Mouse (Mus musculus): Measurements from ENCODE around the gene Olfr704. TPM values are rescaled to one million over a fixed set of nuclear protein-coding genes. Genes with fewer than 3 reads are reported as not detected.
"Not testable (repeated sequence)": the region's sequence is repeated elsewhere in the genome, so short reads cannot be mapped to it uniquely, and the experiment has no call there.

The Olfr704 gene
- polyA plus RNA-seq, 2 experiments, result not detected

DNA sequence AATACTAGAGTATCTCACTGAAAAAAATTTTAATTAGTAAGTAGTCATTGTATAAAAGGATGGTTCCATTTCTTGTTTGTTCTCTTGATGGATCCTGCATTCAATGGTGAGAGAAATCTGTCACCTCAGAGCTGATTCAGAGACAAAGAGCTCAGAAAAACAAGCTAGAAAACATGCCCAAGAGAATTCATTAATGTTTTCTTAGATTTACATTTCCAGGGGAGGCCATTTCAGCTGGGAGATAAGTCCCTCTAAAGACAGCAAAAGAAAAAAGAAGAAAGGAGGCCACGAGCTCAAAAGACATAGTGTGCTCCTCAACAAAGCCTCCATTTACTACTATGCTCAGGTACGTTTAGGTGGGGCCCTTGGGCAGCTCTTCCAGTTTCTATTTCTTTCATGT lies 19.9 kb upstream of the Olfr704 start, which contains the start of gene Olfr703:
Gene Olfr703 (plus strand): TSS at position 301 of the 400 bp plus-strand sequence.
- Histone ChIP-seq H3K36me3 (replicated peaks; ENCODE audit: control insufficient read depth, insufficient read depth, low read depth) (no peaks in the 10 kb centered on the region), H3K9me3 (ENCODE audit: control insufficient read depth, low read length) (no peaks in the 10 kb centered on the region), H3K27ac (no peak within 1 kb of the TSS), H3K9ac (replicated peaks) (no peak within 1 kb of the TSS), H3K4me3 (ENCODE audit: insufficient read depth in 1 of 2, low read depth in 2 of 2, low read length in 2 of 2) (no peak within 1 kb of the TSS), H3K27me3 (ENCODE audit: control insufficient read depth, insufficient read depth, low read length) (no peaks in the 10 kb centered on the region), H3K4me1 (replicated peaks; ENCODE audit: control insufficient read depth in 2 of 2, insufficient read depth in 2 of 2, low read length in 1 of 2) (no peaks in the 10 kb centered on the region), H3K4me2 (ENCODE audit: low read depth) (no peak within 1 kb of the TSS)
- 44% methylated on average over 2 of the region's 2 CpGs for WGBS (ENCODE audit: insufficient replicate concordance)
- no peak for ATAC-seq (ENCODE audit: insufficient read depth)
- DNase-seq (ENCODE audit: low read depth in 3 of 3, low spot score in 3 of 3), result no peak
- TF ChIP-seq CTCF (IDR thresholded peaks at IDR 0.05; ENCODE audit: low read depth) (no peak), EP300 (IDR thresholded peaks at IDR 0.05; ENCODE audit: low read depth) (no peak)

DNA sequence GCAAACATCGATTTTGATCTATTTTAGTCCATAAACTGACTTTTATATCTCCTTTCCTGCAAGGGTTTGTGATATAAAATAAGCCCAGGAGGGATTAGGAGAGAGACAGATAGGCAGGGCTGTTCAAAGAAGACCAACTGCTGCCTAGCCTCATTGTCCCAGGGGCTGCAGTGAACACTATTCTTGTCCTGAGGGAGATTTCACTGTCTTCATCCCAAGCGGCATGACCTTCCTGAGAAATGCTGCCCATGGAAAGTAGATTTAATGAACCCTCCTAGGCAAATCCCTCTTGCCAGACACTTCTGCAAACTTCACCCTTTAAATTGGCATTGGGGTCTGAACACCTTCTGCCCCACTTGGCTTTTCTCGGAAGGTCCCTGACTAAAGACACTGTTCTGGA lies 13.8 kb downstream of the Olfr704 start, which contains the start of gene Olfr705:
Gene Olfr705 (minus strand): TSS at position 101 of the 400 bp plus-strand sequence.
- Histone ChIP-seq H3K27ac (no peak within 1 kb of the TSS), H3K9me3 (ENCODE audit: control insufficient read depth, low read length) (no peaks in the 10 kb centered on the region), H3K9ac (replicated peaks) (no peak within 1 kb of the TSS), H3K4me3 (ENCODE audit: insufficient read depth in 1 of 2, low read depth in 2 of 2, low read length in 2 of 2) (no peak within 1 kb of the TSS), H3K4me2 (ENCODE audit: low read depth) (no peak within 1 kb of the TSS), H3K36me3 (replicated peaks; ENCODE audit: control insufficient read depth, insufficient read depth, low read depth) (no peaks in the 10 kb centered on the region), H3K4me1 (replicated peaks; ENCODE audit: control insufficient read depth in 2 of 2, insufficient read depth in 2 of 2, low read length in 1 of 2) (no peaks in the 10 kb centered on the region), H3K27me3 (ENCODE audit: control insufficient read depth, insufficient read depth, low read length) (no peaks in the 10 kb centered on the region)
- TF ChIP-seq EP300 (IDR thresholded peaks at IDR 0.05; ENCODE audit: low read depth) (no peak), CTCF (IDR thresholded peaks at IDR 0.05; ENCODE audit: low read depth) (no peak)
- DNase-seq (ENCODE audit: low read depth in 3 of 3, low spot score in 3 of 3) (no peak), ATAC-seq (ENCODE audit: insufficient read depth) (no peak)
- 57% methylated on average over 3 of the region's 3 CpGs for WGBS (ENCODE audit: insufficient replicate concordance)

DNA sequence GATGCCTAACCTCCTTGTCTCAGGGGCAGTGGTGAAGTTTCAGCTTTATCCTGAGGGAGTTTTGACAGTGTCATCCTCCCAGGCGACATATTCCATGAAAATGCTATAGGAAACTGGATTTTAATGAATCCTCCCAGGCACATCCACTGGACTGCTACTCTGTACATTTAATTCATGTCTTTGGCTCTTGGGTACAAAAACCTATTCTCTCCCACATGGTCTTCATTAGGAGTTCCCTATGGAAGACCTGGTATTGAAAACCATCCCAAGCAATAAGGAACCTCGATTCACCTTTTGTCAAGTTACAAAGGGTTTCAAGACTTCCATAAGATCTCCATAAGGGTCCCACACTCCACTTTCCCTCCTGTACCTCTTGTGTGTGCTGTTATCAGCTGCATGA lies 25.1 kb downstream of the Olfr704 start, which contains the start of gene Olfr706:
Gene Olfr706 (minus strand): TSS at position 101 of the 400 bp plus-strand sequence.
- Histone ChIP-seq H3K4me2 (ENCODE audit: low read depth) (no peak within 1 kb of the TSS), H3K9ac (replicated peaks) (no peak within 1 kb of the TSS), H3K9me3 (ENCODE audit: control insufficient read depth, low read length) (no peaks in the 10 kb centered on the region), H3K27ac (no peak within 1 kb of the TSS), H3K27me3 (ENCODE audit: control insufficient read depth, insufficient read depth, low read length) (no peaks in the 10 kb centered on the region), H3K4me1 (replicated peaks; ENCODE audit: control insufficient read depth in 2 of 2, insufficient read depth in 2 of 2, low read length in 1 of 2) (no peaks in the 10 kb centered on the region), H3K36me3 (replicated peaks; ENCODE audit: control insufficient read depth, insufficient read depth, low read depth) (no peaks in the 10 kb centered on the region), H3K4me3 (ENCODE audit: insufficient read depth in 1 of 2, low read depth in 2 of 2, low read length in 2 of 2) (no peak within 1 kb of the TSS)
- DNase-seq (ENCODE audit: low read depth in 3 of 3, low spot score in 3 of 3), result no peak
- 64% methylated on average over 2 of the region's 2 CpGs for WGBS (ENCODE audit: insufficient replicate concordance)
- TF ChIP-seq CTCF (IDR thresholded peaks at IDR 0.05; ENCODE audit: low read depth), result no peak
- TF ChIP-seq EP300 (IDR thresholded peaks at IDR 0.05; ENCODE audit: low read depth), result no peak
- no peak for ATAC-seq (ENCODE audit: insufficient read depth)

DNA sequence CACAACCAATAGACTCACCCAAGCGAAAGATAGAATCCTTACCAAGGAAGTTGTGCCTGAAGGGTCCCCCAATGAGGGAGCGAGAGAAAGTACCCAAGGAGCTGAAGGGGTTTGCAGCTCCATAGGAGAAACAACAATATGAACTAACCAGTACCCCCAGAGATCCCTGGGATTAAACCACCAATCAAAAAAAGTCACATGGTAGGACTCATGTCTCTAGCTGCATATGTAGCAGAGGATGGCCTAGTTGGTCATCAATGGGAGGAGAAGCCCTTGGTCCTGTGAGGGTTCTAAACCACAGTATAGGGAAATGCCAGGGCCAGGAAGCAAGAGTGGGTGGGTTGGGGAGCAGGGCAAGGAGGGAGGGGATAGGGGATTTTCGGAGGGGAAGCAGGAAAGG lies 38.2 kb downstream of the Olfr704 start, which contains the start of gene Olfr707:
Gene Olfr707 (minus strand): TSS at position 101 of the 400 bp plus-strand sequence.
- not testable (repeated sequence) for DNase-seq (ENCODE audit: low read depth in 3 of 3, low spot score in 3 of 3)
- 58% methylated on average over 3 of the region's 3 CpGs for WGBS (ENCODE audit: insufficient replicate concordance)

DNA sequence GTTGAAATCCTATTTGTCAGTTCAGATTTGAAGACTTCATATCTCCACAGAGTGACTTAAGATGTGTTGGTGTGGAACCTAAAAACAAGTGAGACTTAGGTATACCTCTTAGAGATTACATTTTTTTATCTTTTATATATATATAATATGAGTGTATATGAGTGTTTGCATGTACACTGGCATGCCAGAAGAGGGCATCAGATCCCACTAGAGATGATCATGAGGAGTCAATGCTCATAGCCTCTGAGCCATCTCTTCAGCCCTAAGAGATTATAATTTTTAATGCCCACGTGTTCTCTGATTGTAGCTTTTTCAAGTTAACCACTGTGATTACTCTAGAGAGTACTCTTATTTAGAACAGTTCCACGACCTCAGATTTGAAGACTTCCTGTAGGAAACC lies 44.7 kb downstream of the Olfr704 start, which contains the start of gene Olfr1532-ps1:
Gene Olfr1532-ps1 (plus strand): TSS at position 326 of the 400 bp plus-strand sequence.
- H3K27me3 ChIP-seq (ENCODE audit: control insufficient read depth, insufficient read depth, low read length), result no peaks in the 10 kb centered on the region
- ATAC-seq (ENCODE audit: insufficient read depth), result no peak
- H3K36me3 ChIP-seq (replicated peaks; ENCODE audit: control insufficient read depth, insufficient read depth, low read depth), result no peaks in the 10 kb centered on the region
- H3K9me3 ChIP-seq (ENCODE audit: control insufficient read depth, low read length), result no peaks in the 10 kb centered on the region
- H3K4me1 ChIP-seq (replicated peaks; ENCODE audit: control insufficient read depth in 2 of 2, insufficient read depth in 2 of 2, low read length in 1 of 2), result no peaks in the 10 kb centered on the region
- H3K4me3 ChIP-seq (ENCODE audit: insufficient read depth in 1 of 2, low read depth in 2 of 2, low read length in 2 of 2), result no peak within 1 kb of the TSS
- no peak within 1 kb of the TSS for H3K4me2 ChIP-seq (ENCODE audit: low read depth)
- no peak for TF ChIP-seq CTCF (IDR thresholded peaks at IDR 0.05; ENCODE audit: low read depth)
- H3K9ac ChIP-seq (replicated peaks), result no peak within 1 kb of the TSS
- DNase-seq (ENCODE audit: low read depth in 3 of 3, low spot score in 3 of 3), result no peak
- H3K27ac ChIP-seq, result no peak within 1 kb of the TSS
- WGBS (ENCODE audit: insufficient replicate concordance), result 20% methylated on average over 2 of the region's 2 CpGs

More for the DNA sequence above, 38.2 kb downstream of the Olfr704 start, which contains the start of gene Olfr707:
- not testable (repeated sequence) for H3K4me1 ChIP-seq (replicated peaks; ENCODE audit: control insufficient read depth in 2 of 2, insufficient read depth in 2 of 2, low read length in 1 of 2); H3K27ac ChIP-seq; H3K9ac ChIP-seq (replicated peaks); ATAC-seq (ENCODE audit: insufficient read depth); H3K9me3 ChIP-seq (ENCODE audit: control insufficient read depth, low read length); H3K36me3 ChIP-seq (replicated peaks; ENCODE audit: control insufficient read depth, insufficient read depth, low read depth); H3K27me3 ChIP-seq (ENCODE audit: control insufficient read depth, insufficient read depth, low read length); H3K4me2 ChIP-seq (ENCODE audit: low read depth); H3K4me3 ChIP-seq (ENCODE audit: insufficient read depth in 1 of 2, low read depth in 2 of 2, low read length in 2 of 2)

Other genes starting within 250 kb of the Olfr704 start
- not detected in 2 replicates for gene Olfr693, start 182.6 kb upstream of the Olfr704 start, polyA plus RNA-seq (2012; rRNA removed)
- not detected in 2 replicates for gene Olfr693, start 182.6 kb upstream of the Olfr704 start, polyA plus RNA-seq (2014; fragmentation: Nextera tagmentation; extraction: Ambion mirVana)
- not detected in 2 replicates for gene Olfr694, start 171.4 kb upstream of the Olfr704 start, polyA plus RNA-seq (2012; rRNA removed)
- gene Olfr694, start 171.4 kb upstream of the Olfr704 start, polyA plus RNA-seq (2014; fragmentation: Nextera tagmentation; extraction: Ambion mirVana), result not detected in 2 replicates
- not detected in 2 replicates for gene Olfr695, start 146.8 kb upstream of the Olfr704 start, polyA plus RNA-seq (2012; rRNA removed)
- gene Olfr695, start 146.8 kb upstream of the Olfr704 start, polyA plus RNA-seq (2014; fragmentation: Nextera tagmentation; extraction: Ambion mirVana), result not detected in 2 replicates
- not detected in 2 replicates for gene Olfr697, start 120.7 kb upstream of the Olfr704 start, polyA plus RNA-seq (2012; rRNA removed)
- not detected in 2 replicates for gene Olfr697, start 120.7 kb upstream of the Olfr704 start, polyA plus RNA-seq (2014; fragmentation: Nextera tagmentation; extraction: Ambion mirVana)
- gene Olfr698, start 107.8 kb upstream of the Olfr704 start, polyA plus RNA-seq (2012; rRNA removed), result not detected in 2 replicates
- gene Olfr698, start 107.8 kb upstream of the Olfr704 start, polyA plus RNA-seq (2014; fragmentation: Nextera tagmentation; extraction: Ambion mirVana), result not detected in 2 replicates
- gene Olfr699, start 70.0 kb upstream of the Olfr704 start, polyA plus RNA-seq (2012; rRNA removed), result not detected in 2 replicates
- not detected in 2 replicates for gene Olfr699, start 70.0 kb upstream of the Olfr704 start, polyA plus RNA-seq (2014; fragmentation: Nextera tagmentation; extraction: Ambion mirVana)
- not detected in 2 replicates for gene Olfr700, start 54.4 kb upstream of the Olfr704 start, polyA plus RNA-seq (2012; rRNA removed)
- gene Olfr700, start 54.4 kb upstream of the Olfr704 start, polyA plus RNA-seq (2014; fragmentation: Nextera tagmentation; extraction: Ambion mirVana), result not detected in 2 replicates
- not detected in 2 replicates for gene Olfr701, start 49.1 kb upstream of the Olfr704 start, polyA plus RNA-seq (2012; rRNA removed)
- gene Olfr701, start 49.1 kb upstream of the Olfr704 start, polyA plus RNA-seq (2014; fragmentation: Nextera tagmentation; extraction: Ambion mirVana), result not detected in 2 replicates
- gene Olfr702, start 29.3 kb upstream of the Olfr704 start, polyA plus RNA-seq (2012; rRNA removed), result not detected in 2 replicates
- gene Olfr702, start 29.3 kb upstream of the Olfr704 start, polyA plus RNA-seq (2014; fragmentation: Nextera tagmentation; extraction: Ambion mirVana), result not detected in 2 replicates
- not detected in 2 replicates for gene Olfr703, start 19.8 kb upstream of the Olfr704 start, polyA plus RNA-seq (2012; rRNA removed)
- not detected in 2 replicates for gene Olfr703, start 19.8 kb upstream of the Olfr704 start, polyA plus RNA-seq (2014; fragmentation: Nextera tagmentation; extraction: Ambion mirVana)
- gene Olfr705, start 13.7 kb downstream of the Olfr704 start, polyA plus RNA-seq (2012; rRNA removed), result not detected in 2 replicates
- gene Olfr705, start 13.7 kb downstream of the Olfr704 start, polyA plus RNA-seq (2014; fragmentation: Nextera tagmentation; extraction: Ambion mirVana), result not detected in 2 replicates
- gene Olfr706, start 25.0 kb downstream of the Olfr704 start, polyA plus RNA-seq (2012; rRNA removed), result not detected in 2 replicates
- not detected in 2 replicates for gene Olfr706, start 25.0 kb downstream of the Olfr704 start, polyA plus RNA-seq (2014; fragmentation: Nextera tagmentation; extraction: Ambion mirVana)
- not detected in 2 replicates for gene Olfr707, start 38.1 kb downstream of the Olfr704 start, polyA plus RNA-seq (2012; rRNA removed)
- gene Olfr707, start 38.1 kb downstream of the Olfr704 start, polyA plus RNA-seq (2014; fragmentation: Nextera tagmentation; extraction: Ambion mirVana), result not detected in 2 replicates
- not detected in 2 replicates for gene Olfr1532-ps1, start 44.8 kb downstream of the Olfr704 start, polyA plus RNA-seq (2012; rRNA removed)
- gene Olfr1532-ps1, start 44.8 kb downstream of the Olfr704 start, polyA plus RNA-seq (2014; fragmentation: Nextera tagmentation; extraction: Ambion mirVana), result not detected in 2 replicates
- gene Olfr709-ps1, start 69.0 kb downstream of the Olfr704 start, polyA plus RNA-seq (2012; rRNA removed), result not detected in 2 replicates
- not detected in 2 replicates for gene Olfr709-ps1, start 69.0 kb downstream of the Olfr704 start, polyA plus RNA-seq (2014; fragmentation: Nextera tagmentation; extraction: Ambion mirVana)
- gene Olfr710, start 85.1 kb downstream of the Olfr704 start, polyA plus RNA-seq (2012; rRNA removed), result not detected in 2 replicates
- not detected in 2 replicates for gene Olfr710, start 85.1 kb downstream of the Olfr704 start, polyA plus RNA-seq (2014; fragmentation: Nextera tagmentation; extraction: Ambion mirVana)
- not detected in 2 replicates for gene Olfr6, start 100.8 kb downstream of the Olfr704 start, polyA plus RNA-seq (2012; rRNA removed)
- not detected in 2 replicates for gene Olfr6, start 100.8 kb downstream of the Olfr704 start, polyA plus RNA-seq (2014; fragmentation: Nextera tagmentation; extraction: Ambion mirVana)
- gene Olfr711, start 112.3 kb downstream of the Olfr704 start, polyA plus RNA-seq (2012; rRNA removed), result not detected in 2 replicates
- not detected in 2 replicates for gene Olfr711, start 112.3 kb downstream of the Olfr704 start, polyA plus RNA-seq (2014; fragmentation: Nextera tagmentation; extraction: Ambion mirVana)
- not detected in 2 replicates for gene Olfr2, start 142.9 kb downstream of the Olfr704 start, polyA plus RNA-seq (2012; rRNA removed)
- gene Olfr2, start 142.9 kb downstream of the Olfr704 start, polyA plus RNA-seq (2014; fragmentation: Nextera tagmentation; extraction: Ambion mirVana), result not detected in 2 replicates
- gene Olfr713, start 168.0 kb downstream of the Olfr704 start, polyA plus RNA-seq (2012; rRNA removed), result not detected in 2 replicates
- gene Olfr713, start 168.0 kb downstream of the Olfr704 start, polyA plus RNA-seq (2014; fragmentation: Nextera tagmentation; extraction: Ambion mirVana), result not detected in 2 replicates
- gene Olfr714, start 207.8 kb downstream of the Olfr704 start, polyA plus RNA-seq (2012; rRNA removed), result not detected in 2 replicates
- gene Olfr714, start 207.8 kb downstream of the Olfr704 start, polyA plus RNA-seq (2014; fragmentation: Nextera tagmentation; extraction: Ambion mirVana), result not detected in 2 replicates
- not detected in 2 replicates for gene Olfr17, start 230.0 kb downstream of the Olfr704 start, polyA plus RNA-seq (2012; rRNA removed)
- gene Olfr17, start 230.0 kb downstream of the Olfr704 start, polyA plus RNA-seq (2014; fragmentation: Nextera tagmentation; extraction: Ambion mirVana), result not detected in 2 replicates
- not detected in 2 replicates for gene Olfr715b, start 247.2 kb downstream of the Olfr704 start, polyA plus RNA-seq (2012; rRNA removed)
- gene Olfr715b, start 247.2 kb downstream of the Olfr704 start, polyA plus RNA-seq (2014; fragmentation: Nextera tagmentation; extraction: Ambion mirVana), result not detected in 2 replicates